Mouse (Mus musculus) splenic B cell, adult 2 months (primary cell): ENCODE results near the gene Kcnk1.

ENCODE experiments used
- DNase-seq: peaks from one replicate; pipeline ENCODE4 v3.0.0-alpha.2; 2011; ENCODE audit warnings: low read depth, low spot score
- H3K27me3 ChIP-seq: 2 replicates; pipeline ENCODE4 v1.6.1; 2012; ENCODE audit warnings: mild to moderate bottlenecking, low read length, moderate library complexity, mixed read lengths; ENCODE audit not compliant: control insufficient read depth, poor library complexity, insufficient read depth, severe bottlenecking
- H3K36me3 ChIP-seq: 2 replicates; pipeline ENCODE4 v1.6.1; 2012; ENCODE audit warnings: mild to moderate bottlenecking, low read length, moderate library complexity, mixed read lengths; ENCODE audit not compliant: control insufficient read depth, poor library complexity, insufficient read depth, severe bottlenecking

The Kcnk1 gene

DNA sequence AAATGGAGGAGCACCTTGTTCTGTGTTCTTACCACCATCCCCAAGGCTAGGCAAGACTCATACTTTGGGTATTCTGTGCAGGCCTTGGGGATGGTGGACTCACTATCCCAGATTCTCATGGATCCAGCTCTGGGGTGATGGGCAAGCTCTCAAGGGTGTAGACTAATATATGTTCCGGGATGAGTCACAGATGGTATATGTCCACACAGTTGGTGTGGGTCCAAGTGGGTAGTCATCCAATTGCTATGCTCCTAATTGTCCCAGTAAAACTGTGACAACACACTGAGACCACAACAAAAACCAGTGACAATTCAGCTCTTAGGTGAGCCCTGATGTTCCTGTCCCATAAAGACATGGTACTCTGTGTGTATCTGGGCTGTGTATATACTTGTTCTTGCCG lies 14.0 kb downstream of the Kcnk1 start:
- Histone ChIP-seq H3K27me3 (no peaks in the 10 kb centered on the region), H3K36me3 (no peaks in the 10 kb centered on the region)
- no peak for DNase-seq

DNA sequence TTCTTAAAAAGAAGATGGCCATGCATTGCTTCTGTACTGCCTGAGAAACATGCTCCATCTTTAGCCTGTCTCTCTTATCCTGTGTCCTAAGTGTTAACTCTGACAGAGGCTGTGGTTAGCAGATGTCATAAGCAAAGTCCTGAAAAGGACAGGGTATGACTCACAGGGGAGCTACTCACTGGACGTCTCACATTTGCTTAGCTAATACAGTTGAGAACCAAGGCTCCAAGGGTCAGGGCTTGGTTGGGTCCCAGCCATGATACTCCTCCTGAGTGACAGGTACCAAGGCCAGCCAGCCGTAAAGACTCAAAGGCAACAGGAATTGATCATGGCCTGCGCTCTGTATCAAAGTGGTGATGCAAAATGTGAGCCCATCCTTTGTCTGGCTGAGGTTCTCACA lies 15.9 kb downstream of the Kcnk1 start:
- H3K27me3 ChIP-seq: no peaks in the 10 kb centered on the region
- DNase-seq: no peak
- no peaks in the 10 kb centered on the region for H3K36me3 ChIP-seq

DNA sequence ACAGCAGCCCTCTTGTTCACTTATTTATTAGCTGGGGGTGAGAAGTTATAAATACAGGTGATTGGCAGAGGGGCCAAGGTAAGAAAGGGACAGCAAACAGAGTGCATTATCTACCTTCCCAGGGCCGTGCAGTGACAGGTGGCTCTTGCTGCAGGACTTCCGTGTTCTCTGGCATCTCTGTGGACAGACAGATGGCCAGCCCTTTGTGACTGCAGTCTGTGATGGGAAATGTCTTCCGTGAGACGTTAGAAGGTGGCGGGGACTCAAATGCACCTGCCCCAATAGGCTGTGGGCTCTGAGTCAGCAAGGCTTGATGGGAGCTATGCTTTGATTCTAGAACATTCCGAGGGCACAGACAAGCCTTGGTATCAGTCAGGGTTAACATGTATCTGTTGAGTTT lies 17.4 kb downstream of the Kcnk1 start:
- no peaks in the 10 kb centered on the region for H3K27me3 ChIP-seq
- DNase-seq: no peak
- H3K36me3 ChIP-seq: no peaks in the 10 kb centered on the region

DNA sequence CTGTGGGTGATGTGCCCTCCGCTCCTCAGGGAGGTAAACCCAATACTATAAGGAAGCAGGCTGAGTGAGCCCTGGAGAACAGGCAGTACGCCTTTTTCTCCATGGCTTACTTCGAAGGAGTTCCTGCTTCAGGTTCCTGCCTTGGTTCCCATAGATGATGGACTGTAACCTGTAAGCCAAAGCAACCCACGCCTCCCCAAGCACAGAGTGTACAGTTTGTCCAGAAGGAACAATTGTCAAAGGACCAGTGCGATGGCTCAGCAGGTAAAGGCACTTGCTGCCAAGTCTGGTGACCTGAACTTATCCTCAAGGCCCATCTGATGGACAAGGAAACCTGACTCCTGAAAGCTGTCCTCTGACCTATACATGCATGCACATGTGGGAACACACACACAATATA lies 18.7 kb downstream of the Kcnk1 start:
- no peak for DNase-seq
- Histone ChIP-seq H3K27me3 (no peaks in the 10 kb centered on the region), H3K36me3 (no peaks in the 10 kb centered on the region)

DNA sequence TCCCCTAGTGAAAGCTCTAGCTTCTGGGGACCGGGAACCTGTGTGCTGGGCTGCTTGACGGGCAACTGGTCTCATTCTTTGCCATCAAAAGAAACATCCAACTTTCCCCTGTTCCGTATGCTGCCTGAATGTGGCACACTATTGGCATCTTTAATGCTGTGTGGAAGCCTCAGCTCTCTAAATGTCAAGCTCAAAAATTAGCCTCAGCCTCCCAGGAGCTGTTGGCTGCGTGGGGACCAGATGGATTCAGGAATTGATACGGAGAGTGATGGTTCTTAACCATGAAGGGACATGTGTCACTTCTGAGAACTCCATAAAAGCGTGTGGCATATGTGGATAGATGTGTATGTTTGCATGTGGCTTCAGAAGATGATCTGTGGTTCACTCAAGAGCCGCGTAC lies 27.0 kb downstream of the Kcnk1 start:
- no peaks in the 10 kb centered on the region for H3K36me3 ChIP-seq
- DNase-seq: no peak
- H3K27me3 ChIP-seq: no peaks in the 10 kb centered on the region

DNA sequence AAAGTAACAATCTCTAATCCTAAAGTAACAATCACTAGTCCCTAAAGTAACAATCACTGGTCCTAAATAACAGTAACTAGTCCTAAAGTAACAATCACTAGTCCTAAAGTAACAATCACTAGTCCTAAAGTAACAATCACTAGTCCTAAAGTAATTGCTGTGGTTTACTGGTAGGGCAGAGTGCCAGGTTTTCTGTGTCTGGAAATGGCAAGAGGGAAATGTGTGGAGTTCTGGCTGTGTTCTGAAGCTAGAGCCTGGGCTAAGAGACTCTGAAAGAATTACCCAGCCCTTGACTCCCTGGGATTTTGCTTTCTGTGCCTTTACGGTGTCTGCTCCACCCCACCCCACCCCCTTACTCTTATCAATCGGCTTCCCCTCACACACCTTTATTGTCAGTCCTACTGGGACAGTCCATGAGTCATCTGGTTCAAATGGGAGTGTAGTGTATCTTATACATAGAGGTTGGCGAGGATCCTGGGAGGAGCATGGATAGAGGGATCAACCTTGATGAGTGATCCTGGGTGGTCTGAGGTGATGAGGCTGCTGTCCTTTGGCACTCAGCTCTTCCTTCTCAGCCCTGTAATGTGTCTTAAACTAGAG lies 28.8 kb downstream of the Kcnk1 start:
- no peak for DNase-seq

DNA sequence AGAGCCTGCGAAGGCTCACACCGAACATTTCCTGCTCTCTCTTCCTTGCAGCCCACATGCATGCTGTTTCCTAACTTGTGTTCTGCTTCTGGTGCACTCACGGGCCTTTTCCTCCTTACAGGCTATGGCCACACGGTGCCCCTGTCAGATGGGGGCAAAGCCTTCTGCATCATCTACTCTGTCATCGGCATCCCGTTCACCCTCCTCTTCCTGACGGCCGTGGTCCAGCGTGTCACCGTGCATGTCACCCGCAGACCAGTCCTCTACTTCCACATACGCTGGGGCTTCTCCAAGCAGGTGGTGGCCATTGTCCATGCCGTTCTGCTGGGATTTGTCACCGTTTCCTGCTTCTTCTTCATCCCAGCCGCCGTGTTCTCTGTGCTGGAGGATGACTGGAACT lies 29.9 kb downstream of the Kcnk1 start:
- H3K27me3 ChIP-seq: no peaks in the 10 kb centered on the region
- DNase-seq: no peak
- H3K36me3 ChIP-seq: no peaks in the 10 kb centered on the region

More for the DNA sequence above, 28.8 kb downstream of the Kcnk1 start:
- Histone ChIP-seq H3K36me3 (no peaks in the 10 kb centered on the region), H3K27me3 (no peaks in the 10 kb centered on the region)

DNA sequence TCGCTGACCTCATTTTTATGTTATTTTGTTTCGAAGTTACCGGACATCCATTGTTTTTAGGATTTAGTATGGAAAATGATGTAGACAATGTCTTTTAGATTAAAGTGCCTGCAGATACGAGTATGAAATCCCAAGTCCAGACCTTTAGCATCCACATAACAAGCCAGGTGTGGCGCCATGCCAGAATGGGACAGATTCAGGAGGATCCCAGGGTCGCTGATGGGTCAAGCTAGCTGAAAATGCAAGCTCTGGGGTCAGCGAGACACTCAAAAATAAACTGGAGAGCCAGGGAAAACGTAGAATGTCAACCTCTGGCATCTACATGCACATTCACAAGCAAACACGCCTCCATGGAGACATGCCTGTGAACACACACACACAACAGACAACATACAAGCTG lies 31.2 kb downstream of the Kcnk1 start:
- H3K27me3 ChIP-seq: no peaks in the 10 kb centered on the region
- no peaks in the 10 kb centered on the region for H3K36me3 ChIP-seq
- no peak for DNase-seq

DNA sequence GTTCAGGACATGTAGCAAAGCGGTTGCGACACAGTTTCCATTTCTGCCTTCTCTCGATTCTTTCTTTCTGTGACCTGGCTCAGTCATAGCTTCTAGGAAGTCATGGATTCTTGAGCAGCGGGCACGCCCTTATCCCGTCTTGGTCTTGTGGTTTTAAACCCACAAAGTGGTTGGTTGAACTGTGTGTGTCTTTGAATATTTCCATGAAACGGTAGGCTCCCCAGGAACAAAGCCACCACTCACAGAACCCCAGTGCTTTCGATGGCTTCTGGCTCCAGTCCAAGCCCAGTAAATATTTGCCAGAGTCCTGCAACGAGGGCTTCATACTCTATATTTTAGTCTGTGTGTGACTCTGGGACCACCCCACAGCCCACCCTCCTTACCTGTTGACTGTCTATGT lies 31.6 kb downstream of the Kcnk1 start:
- Histone ChIP-seq H3K27me3 (no peaks in the 10 kb centered on the region), H3K36me3 (no peaks in the 10 kb centered on the region)
- DNase-seq: no peak

DNA sequence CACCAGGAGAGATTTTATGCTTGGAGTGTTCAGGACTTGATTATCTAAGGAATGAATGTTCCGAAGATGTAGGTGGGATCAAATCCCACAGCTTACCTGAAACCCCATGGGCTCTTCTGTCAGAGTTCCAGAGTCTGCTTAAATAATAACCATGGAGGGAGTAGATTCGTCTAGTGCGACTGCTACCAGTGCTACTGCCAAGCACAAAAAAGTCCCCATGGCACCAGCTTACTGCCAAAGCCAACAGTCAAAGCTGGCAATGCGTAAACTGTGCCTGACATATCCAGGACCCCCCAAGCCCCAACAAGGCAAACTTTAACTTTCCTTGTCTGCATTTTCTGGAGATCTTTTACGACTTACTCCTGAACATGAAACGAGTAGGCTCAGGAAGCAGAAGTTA lies 32.5 kb downstream of the Kcnk1 start:
- no peaks in the 10 kb centered on the region for H3K27me3 ChIP-seq
- no peaks in the 10 kb centered on the region for H3K36me3 ChIP-seq
- no peak for DNase-seq

DNA sequence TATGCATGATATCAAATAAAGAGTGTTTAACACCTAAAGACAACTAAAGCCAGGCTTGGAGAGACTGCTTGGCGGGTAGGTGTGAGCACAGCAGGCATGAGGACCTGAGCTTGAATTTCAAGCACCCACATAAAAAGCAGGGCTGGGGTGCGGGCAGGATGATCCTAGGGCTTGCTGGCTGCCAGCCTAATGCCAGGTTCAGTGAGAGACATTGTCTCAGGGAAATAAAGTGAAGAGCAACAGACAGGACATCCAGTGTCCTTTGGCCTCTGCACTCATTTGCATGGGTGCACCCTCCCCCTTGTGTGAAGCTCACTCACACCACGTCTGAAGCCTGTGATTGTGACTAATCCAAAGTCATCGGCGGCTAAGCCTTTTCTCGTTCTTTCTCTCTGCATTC lies 34.0 kb downstream of the Kcnk1 start:
- Histone ChIP-seq H3K27me3 (no peaks in the 10 kb centered on the region), H3K36me3 (no peaks in the 10 kb centered on the region)
- DNase-seq: no peak

DNA sequence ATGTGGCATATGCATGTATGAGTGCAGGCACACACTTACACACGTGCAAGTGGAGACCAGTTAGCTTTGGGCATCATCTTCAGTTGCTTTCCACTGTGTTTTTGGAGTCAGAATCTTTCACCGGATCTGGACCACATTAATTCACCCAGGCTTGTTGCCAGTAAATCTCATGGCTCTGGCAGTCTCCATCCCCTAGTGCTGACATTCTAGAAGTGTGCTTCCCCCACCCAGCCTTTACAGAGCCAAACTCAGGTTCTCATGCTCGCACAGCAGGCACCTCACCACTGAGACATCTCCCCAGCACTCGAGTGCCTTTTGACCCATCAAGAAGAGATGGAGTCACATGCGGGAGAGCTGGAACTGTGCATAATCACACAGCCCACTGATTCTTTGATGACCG lies 37.8 kb downstream of the Kcnk1 start:
- H3K36me3 ChIP-seq: no peaks in the 10 kb centered on the region
- no peak for DNase-seq
- H3K27me3 ChIP-seq: no peaks in the 10 kb centered on the region

DNA sequence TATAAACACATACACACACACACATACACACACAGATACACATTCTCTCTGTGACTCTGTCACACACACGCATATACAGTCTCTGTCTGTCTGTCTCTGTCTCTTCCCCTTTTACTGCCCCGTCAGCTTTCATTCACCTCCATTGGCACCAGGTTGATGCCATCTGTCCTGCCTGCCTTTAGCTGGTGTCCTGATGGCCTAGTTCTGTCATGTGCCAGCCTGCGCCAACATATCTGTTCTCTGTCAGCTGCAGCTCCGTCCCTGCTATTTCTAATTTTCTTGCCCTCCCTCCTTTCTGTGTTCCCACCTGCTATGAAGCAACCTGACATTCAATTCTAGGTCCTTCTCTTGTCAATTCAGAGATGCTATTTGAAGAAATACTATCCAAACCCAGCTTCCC lies 40.1 kb downstream of the Kcnk1 start:
- no peaks in the 10 kb centered on the region for H3K36me3 ChIP-seq
- no peak for DNase-seq
- no peaks in the 10 kb centered on the region for H3K27me3 ChIP-seq

DNA sequence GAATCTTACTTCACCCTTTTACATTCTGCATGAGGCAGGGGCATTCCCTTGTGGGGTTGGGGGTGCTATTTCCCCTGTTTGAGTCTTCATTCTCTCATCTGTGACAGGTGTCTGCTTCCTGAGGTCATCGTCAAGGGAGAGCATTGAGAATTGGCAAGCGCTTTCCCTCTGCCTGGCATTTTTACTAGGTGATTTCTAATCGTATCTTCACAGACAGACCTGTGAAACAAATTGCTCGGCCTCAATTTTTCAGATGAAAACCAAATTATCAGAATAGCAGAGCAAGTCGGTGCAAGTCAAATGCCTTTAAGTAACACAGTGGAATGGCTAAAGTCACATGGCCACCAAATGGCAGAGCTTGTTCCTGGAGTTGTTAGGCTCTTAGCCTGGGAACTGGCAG lies 41.4 kb downstream of the Kcnk1 start:
- Histone ChIP-seq H3K27me3 (no peaks in the 10 kb centered on the region), H3K36me3 (no peaks in the 10 kb centered on the region)
- no peak for DNase-seq

DNA sequence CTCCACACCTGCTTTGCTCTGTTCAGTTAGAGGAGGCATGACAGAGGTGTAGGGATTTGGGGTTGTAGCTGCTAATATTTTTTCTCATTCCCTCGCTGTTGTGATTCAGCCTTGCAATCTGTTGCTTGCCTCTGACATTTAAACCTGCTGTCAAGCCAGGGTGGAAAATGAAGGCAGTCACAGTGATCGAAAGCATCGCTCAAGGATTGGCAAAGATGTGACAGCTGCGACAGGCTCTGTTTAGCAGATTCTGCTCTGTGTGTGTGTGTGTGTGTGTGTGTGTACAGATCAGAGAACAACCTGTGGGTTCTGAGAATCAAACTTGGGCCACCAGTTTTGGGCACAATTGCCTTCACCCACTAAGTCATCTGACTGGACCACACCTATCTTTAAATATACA lies 50.8 kb downstream of the Kcnk1 start:
- H3K36me3 ChIP-seq: no peaks in the 10 kb centered on the region
- H3K27me3 ChIP-seq: no peaks in the 10 kb centered on the region
- no peak for DNase-seq

DNA sequence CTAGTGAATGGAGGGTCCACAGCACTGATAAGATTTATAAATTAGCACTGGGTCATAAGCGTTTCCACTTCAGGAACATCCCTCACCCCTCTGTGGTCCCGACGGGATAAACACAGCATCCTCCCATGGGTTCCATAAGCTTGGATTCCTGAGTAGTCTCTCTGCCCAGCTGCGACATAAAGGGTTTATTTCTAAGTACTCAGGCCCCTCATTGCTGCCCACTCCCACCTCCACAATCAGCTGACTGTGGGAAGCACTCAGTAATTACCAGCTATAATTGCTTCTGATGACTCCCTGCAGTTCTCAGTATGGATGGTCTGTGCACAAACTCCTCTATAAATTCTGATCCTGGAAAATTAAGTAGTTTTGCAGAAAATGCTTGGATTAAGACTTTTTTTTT lies 58.9 kb downstream of the Kcnk1 start:
- H3K27me3 ChIP-seq: no peaks in the 10 kb centered on the region
- no peak for DNase-seq
- H3K36me3 ChIP-seq: no peaks in the 10 kb centered on the region
